Mouse (Mus musculus) kidney, postnatal 25 days (tissue): ENCODE results near the gene Opcml.

Source experiments
- DNase-seq, 2 experiments: peaks; one replicate each; pipeline ENCODE4 v3.0.0; 2021; ENCODE audit warnings: mixed read lengths in 2 of 2

Opcml gene

DNA sequence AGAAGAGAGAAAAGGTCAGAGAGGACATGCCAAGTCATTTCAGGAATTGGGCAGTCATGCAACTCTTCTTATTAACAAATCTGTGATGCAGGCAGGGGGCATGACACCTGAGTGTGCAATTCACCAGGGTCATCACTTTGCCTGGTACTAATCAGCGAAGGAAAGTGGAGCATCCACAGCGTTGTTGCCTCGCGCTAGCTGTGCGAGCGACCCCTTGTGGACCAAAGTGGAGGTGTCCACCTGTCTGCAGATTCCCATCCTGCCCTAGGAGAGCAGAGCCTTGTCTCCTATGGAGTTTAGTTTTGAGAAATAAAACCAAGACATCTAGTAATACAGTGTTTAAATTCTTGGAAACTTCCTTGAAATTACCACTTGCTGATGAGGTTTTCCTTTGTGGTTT, 381.3 kb downstream of the Opcml start:
- peak in 1 of 2 experiments; percentile 35 for DNase-seq

DNA sequence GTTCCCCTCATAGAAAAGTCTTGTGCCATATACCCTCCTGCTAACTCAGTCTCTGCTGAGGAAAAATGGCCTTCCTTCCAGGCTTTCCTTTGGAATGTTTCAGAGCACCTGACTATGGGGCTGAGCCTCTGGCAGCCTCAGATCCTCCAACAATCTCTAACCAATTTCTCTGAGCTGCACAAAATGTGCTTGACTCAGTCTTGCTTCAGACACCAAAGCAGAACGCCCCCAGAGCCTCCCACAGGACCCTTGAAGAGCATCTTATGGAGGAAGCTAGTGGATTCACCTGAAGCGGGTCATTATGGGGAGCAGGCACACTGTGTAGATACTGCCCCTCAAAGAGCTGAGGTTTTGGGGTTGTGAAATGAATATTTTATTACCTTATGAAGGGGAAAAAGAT, 386.5 kb downstream of the Opcml start:
- no peak for DNase-seq

DNA sequence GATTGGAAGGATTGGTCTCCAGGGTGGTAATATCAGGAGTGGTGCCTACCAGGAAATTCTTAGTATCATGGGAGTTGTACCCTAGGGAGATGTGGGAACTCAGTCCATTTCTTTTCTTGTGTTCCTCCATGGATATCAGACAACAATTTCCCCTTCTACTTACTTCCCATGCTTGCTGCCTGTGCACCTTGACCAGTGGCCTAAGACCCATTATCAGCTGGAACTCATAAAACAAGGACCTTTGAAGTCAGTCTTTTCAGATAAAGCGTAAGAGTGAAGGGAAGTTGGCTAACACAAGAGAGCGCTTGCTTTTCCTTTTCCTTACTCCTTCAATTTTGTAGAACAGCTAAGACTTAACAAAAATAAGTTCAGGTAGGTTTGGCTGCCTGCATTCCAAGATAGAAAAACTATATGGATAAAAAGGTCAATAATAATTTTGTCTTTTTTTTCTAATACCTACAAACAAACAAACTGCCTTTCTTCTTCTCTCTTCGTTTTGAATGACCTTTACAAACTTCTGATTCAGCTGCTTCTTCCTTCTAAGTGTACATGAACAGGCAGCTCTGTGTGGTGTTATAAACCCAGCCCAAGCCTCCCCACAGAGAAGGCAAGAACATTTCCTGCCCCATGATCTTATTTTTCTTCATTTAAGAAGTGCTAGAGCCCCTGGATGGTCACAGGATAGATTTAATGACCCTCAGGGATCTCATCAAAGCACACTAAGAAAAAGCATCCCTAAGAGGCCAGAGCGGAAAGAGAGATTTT, 387.7 kb downstream of the Opcml start:
- no peak for DNase-seq

DNA sequence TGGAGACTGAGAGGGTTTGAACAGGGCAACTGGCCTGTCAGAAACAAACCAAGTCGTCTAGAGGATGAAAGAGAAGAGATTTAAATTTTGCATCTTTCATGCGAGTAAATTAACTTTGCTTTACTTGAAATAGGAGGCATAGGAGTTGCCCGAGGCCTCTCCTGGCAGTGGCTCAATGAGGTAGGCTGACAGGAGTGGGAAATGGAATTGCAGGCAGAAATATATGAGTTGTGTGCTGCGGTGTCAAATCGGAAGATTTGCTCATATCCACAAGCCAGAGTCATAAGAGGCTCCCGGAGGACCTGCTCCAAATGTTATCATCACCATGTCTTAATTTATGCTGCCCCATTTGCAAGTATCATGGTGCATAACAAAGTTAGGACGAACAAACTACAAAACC, 391.3 kb downstream of the Opcml start:
- no peak for DNase-seq

DNA sequence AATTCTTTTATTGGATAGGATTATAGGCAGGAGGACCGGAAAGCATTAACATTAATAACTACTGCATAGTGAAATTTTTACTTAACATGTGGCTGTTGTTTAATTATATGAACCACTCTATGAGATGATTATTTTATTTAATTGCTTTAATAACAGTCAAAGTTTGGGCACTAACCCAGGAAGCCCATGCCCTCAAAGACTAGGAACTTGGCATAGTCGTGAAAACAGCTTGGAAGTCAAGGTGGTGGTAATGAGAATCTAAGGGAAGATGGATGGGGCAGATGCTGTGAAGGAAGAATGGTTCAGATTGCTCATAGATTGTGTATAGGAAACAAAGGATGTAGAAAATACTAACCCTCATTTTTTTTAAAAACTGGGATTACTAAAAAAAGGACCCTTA, 399.7 kb downstream of the Opcml start:
- no peak for DNase-seq

DNA sequence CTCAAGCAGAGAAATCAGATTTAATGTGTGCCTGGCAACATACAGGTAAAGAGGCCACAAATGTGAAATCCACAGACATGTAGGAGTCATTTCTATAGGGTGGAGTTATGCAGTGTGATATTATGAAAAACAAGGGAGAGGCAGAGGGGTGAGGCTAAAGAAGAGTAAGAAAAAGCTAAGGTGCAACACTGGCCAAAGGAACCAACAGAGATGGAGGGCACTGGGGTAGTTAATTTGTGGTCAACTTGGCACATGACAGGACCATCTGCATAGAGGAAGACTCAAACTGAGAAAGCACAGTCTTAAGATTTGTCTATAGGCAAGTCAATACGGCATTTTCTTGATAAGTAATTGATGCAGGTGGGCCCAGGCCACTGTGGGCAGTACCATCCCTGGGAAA, 400.2 kb downstream of the Opcml start:
- no peak for DNase-seq

DNA sequence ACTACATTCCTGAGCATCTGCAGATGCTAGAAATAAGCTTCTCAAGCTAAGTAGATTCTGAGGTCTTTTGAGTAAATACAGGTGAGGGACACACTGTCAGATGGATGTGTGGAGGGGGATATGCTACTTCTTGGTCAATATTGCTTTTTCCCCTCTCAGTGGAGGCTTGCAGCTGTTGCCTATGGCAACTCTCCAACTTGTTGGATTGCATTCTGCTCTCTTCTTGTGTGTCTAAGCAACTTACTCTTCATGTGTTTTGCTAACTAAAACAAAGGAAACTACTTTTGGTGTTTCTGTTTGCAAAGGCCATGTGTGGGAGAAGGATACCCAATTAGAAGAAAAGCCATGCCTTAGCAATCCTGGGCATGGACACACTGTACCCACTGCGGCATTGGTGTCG, 406.0 kb downstream of the Opcml start:
- no peak for DNase-seq

DNA sequence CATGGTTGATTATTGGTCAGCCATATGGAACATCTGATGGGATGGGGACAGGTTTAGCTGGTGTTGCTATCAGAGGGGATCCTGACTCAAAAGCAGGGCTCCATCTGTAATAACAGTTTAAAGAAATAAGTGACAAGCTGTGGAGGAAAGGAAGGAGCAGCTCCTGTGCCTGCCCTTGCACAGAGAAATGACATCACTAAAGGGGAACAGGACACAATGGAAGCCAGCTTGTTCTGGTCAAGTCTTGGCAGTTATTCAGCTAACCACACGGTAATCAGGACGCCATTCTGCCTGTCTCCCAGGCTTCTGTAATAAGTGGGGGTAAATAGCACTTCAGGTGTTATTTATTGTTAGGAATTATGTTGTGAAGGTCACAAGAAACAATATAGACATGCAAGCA, 406.5 kb downstream of the Opcml start:
- no peak for DNase-seq

DNA sequence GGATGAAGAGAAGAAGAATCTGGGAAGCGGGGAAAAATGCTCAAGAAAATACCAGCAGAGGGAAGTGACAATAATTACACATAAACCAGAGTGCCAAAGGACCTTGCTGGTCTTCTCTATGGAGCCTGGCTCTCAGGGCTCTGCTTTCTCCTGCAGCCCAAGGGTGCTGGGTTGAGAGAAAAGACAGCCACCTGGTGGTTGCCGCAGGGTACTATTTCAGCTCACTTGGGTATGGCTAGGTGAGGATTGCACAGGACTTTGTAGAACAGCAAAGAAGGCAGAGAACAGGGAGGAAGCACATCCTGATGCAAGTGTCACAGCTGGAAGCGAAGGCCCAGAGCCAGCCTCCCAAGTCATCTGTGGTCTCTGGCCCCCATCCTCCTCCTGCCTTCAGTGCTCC, 407.1 kb downstream of the Opcml start:
- DNase-seq, result peak; percentile 35 to 46

DNA sequence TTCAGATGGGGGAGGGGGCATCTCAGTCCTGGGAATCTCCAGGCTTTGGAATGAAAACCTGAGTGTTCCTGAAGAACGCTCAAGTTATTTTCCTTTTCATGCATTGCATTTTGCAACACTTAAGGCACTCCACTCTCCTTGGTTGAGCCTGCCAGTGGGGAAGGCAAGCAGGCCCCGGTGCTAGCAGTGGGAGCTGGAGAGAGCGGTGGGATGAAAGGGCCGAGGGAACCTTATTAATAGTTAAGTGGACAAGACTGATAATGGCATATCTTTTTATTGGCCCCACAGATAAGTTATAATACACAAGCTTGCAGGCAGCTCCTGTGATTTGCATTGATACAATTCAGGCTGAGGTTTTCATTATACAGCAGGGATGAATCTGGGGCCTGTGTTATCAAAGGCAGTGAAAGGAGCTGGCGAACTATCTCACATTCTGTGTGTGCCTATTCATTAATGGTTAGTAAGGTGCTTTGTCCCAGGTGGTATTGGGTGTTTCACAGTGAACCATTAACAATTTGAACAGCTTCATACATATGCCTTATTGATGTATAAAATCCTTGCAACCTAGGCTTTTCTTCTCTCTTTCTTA, 407.6 kb downstream of the Opcml start:
- no peak for DNase-seq

DNA sequence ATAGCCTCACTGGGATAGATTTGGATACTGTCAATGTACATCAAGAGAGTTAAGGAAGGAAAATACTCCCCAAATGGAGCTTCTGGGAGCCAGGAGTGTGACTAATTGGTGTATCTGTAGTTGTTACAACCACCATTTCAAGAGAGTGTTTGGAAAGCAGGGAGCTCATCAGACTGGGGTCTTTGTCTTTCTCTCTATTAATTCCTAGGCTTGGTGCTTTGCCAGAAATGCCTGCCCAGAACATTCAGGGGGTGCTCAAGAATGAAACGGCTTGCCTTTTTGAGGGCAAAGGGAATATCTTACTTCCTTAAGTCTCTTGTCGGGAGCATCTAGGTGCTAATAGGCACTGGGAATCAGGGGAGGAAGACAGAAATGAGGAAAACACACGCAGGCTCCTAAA, 416.9 kb downstream of the Opcml start:
- no peak for DNase-seq

DNA sequence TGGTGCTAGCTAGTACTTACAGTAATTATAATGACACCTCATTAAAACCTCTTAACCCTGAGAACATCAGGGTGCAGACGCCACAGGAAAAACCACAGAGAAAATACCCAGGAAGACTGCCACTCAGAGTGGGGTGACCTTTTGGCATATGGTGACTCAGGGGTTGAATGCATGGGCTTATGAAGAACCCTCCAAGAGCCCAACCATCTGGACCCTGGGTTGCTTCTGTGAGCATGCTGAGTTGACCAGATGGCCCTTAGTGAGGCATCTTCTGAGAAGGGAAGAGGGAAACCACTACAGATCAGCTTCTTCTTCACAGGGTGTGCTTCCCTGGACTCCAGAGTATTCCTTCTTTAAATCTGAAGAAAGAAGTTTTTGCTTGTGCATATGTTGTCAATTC, 418.1 kb downstream of the Opcml start:
- DNase-seq, result no peak

DNA sequence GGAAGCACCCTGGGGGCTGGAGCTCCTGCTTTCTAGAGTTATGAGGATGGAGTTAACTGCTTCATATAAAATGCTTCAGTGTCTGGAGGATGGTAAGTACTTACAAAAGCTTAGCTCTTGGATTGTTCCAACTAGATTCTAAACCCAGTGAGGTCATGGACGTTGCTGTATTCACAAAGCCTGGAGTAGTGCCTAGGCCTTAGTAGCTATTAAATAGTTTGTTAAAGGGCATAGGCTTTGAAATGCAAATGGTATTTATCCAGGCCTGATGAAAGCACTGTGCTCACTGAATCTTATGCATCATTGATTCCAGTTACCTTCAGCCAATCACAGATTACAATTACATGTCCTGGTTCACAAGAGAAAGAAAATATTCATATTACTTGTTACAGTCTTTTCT, 421.3 kb downstream of the Opcml start:
- DNase-seq, result no peak

DNA sequence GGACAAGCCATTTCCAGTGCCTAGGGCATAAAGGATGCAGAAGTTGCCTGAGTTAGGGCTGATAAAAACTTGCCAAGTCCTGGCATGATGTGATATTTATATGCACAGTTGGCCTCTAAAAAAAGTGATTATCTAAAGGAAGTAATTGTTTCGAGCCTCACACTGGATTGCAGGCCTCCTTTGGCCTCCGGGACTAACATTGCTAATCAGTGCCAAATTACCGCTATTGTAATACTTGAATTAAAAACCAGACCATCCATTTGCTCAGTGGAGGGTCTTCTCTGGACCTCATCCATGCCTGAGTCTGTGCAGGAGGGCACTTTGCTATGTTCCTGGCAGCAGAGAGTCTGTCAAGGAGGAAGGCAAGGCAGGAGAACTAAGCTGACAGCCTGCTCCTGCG, 423.3 kb downstream of the Opcml start:
- no peak for DNase-seq

DNA sequence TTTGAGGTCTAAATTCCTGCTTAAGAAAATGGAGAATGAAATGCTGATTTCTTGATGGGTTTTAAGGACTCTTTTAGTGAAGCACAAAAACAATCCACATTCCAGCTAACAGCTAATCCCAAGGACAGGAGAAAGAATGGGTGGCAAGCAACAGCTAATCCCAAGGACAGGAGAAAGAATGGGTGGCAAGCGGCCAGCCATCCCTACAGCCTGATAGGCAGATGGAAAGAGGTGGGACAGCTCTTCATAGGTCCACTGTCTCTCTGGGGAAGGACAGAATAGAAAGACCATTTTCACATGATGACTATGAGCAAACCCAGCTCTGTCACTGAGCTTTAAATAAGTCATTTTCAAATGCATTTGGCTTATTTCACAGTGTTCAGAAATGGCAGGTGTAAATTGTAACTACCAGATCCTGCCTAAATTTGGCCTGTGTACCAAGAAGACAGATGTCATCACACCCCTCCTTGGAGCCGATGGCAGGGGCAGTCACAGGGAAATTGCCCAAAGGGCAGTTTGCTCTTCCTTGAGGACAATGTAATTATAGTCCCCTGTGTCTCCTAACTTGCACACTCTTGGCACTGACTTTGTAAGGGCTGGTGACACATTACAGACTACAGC, 427.6 kb downstream of the Opcml start:
- DNase-seq, result no peak

DNA sequence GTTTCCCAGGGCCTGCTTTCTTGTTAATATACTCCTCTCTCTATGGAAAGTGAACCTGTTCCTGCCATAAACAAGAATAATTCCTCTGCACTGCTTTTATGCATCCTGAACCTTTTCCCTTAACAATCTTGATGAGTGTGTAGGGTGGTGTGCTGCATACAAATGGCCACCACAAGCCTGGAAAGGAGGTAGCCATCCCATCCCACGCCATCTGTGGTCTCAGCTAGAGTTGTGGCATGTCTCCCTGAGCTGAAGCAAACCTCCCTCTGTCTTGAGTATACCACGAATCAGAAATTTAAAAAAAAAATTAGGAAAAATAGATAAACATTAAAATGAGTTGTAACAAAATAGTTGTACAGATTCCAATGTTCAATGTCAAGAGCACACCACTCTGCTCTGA, 432.2 kb downstream of the Opcml start:
- DNase-seq, result no peak

DNA sequence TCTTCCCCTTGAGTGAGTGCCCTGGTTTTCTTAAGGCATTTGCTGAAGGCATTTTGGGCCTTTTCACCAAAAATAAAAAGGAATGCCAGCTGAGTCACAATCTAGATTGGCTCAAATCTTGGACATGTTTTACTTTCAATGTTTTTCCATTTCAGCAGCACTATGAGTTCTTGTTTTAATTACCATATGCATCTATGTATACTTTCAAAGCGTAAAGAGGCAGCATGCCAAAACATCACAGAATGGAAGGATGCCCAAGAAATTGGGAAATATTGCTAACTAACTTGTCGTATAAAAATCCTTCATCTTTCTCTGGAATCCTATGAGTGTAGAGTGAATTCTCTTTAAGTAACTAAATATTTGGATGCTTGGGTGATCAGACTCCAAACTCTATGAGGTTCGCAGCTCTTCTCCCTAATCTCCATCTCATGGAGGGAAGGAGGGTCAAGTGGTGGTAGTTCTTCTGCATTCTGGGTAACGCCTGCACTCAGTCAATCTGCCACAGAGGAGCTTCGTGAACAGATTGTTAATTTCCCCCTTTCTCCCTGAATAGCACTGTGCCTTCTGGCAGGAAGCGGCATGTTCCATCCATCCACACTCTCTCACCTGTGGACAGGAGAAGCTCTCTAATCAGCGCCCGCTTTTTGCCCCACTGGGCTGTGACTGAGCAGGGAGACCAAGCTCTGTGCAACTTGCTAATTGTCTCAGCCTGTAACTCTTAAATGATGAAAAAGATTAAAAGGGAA, 435.4 kb downstream of the Opcml start:
- DNase-seq, result no peak

DNA sequence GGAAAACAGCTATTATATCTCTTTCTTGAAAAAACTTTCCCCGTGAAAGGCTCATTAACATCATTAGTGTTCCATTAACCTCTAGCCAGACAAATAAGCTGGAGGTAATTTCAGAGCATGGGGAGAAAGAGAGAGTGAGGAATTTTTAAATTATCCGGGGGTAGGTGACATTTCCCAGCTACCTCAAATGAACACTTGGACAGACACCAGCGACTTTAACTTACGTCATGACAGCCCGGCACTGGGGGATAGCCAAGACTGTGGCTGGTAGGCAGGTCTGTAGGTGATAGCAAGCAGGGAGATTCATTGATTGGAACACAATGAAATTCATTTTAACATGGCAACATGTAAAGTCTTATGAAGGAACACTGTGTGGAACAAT, 436.0 kb downstream of the Opcml start:
- DNase-seq, result no peak

DNA sequence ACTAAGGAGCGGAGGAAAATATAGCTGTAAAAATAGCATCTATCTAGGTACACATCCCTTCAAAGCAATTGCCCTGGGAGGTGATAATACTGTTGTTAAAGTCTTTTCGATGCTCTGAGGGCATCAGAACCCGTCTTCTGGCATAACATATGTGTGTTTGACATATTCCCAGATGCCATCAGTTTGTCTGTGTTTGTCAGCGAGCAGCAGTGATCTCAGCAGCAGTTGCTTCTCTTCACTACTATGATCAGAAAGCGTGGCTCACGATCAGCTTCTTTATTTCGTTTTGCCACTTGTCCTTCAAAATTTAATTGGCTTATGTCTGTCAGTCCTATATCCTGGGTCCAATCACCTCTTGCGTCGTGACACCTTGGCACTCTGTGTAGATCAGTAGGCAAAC, 447.9 kb downstream of the Opcml start:
- no peak for DNase-seq

DNA sequence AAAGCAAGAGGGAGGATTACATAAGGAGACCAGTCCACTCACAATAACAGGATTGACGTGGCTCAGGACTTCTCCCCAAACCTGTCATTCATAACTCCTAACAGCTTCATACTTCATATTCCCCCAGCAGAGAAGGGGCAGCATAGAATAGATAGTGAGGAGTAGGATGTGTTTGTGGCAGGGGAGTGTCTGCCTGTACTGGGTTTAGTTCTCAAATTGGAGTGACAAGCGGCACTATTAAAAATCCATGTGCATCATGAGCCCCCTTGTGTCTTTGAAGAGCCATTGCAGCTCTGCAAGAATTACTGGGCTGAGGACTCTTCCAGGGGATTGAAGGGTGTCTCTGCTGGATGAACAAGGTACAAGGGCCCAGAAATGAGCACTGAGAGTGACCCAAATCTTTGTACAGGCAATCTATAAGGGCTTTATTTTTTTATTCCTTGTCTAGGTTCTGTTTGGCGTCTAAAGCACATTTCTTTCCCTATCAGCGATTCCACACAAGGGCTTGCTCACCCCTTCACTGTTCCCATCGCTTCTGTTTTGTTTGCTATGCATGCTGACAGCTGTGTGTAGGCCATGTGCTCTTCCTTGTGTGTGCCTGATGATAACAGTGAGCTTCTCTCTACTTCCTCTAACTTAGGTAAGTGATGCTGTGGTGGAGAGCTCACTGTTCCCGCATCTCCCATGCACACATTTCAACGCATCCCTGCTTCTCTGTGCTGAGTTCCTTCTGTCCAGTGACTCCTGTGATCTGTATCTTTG, 457.3 kb downstream of the Opcml start:
- no peak for DNase-seq

DNA sequence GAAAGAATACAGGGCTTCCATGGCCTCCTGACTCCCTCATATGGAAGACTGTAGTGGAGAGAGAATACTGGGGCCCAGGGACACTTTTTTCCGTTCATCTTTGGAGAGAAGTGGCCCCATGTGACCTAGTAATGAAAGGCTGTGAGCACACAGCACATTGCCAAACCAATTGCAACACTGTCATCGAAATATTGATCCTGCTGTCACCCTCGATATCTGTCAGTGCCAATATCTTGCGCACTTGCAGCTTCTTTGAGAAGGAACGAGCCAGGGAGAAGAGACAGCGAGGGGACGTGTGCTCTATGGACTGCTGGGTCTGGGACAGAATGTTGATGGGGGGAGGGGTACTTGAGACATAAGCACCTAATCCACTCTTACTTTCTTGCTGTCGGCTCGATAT, 460.8 kb downstream of the Opcml start:
- DNase-seq, result no peak

DNA sequence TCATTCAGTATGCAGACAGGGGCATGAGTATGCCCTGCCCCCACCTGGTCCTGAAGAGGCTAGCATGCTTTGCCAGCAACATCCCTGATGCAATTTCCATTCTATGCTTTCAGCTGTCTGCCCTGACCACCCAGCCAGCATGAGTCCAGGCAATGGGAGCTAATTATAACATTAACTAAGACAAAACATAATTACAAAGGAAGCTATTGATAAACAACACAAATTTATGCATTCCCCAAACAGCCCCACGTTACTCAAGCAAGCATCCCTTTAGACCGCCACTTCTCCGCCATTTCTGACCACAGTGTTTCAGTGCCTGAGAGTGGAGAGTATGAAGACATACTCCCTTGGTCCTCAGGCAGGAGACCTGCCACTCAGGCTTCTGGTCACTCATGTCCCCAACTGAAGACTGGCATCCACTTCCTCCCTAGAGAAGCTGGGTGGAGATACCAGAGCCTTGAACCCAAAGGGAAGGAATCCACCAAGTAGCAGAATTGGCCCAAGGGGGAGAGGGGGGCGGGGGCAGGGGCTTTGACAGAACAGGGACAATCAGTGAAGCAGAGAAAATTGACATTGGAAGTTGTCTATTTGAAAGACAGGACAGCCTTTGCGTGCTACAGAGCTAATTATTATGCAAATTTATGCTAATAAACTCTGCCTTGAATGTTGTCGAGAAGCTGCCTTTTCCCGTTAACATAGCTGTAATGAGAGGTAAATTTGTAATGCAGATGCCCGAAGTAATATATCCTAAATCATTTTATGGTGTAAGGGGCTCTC, 464.7 kb downstream of the Opcml start:
- DNase-seq, result no peak
